Mouse (Mus musculus): Measurements from ENCODE around the gene Rps18. TPM values are rescaled to one million over a fixed set of nuclear protein-coding genes. Genes with fewer than 3 reads are reported as not detected.

Gene Rps18
- total and polyA plus RNA-seq, 3 experiments: 194 to 420 (median 364) TPM

- Histone ChIP-seq H3K27ac (peak overlapping the region; percentile 92), H3K36me3 (ENCODE audit: control insufficient read depth, insufficient read depth, low read length) (peaks cover 3% of the 10 kb centered on the region; the same call in 1 of the 2 replicates), H3K4me3 (peak overlapping the region; percentile 75), H3K79me2 (replicated peaks; ENCODE audit: control insufficient read depth, insufficient read depth, low read length) (no peaks in the 10 kb centered on the region), H3K4me1 (ENCODE audit: control insufficient read depth, insufficient read depth, low read length) (peaks cover 4% of the 10 kb centered on the region), H3K27me3 (ENCODE audit: control insufficient read depth, insufficient read depth, low read length) (no peaks in the 10 kb centered on the region), H3K9ac (ENCODE audit: low read depth, low read length) (peak overlapping the region; percentile 85)
- WGBS: under 1% methylated on average over 52 of the region's 52 CpGs
- intact Hi-C loops (cut with DNase I): loop anchor here (1.0 to 10.0 kb wide), 3 partner anchors 10 to 675 kb away; partner anchors contain the start of genes Ager, Pbx2 and Rgl2
- TF ChIP-seq EP300 (IDR thresholded peaks at IDR 0.05; ENCODE audit: insufficient read depth, low read depth, low read length) (peak; percentile 80; the same call in 1 of the 2 replicates), POLR2A (IDR thresholded peaks at IDR 0.05; ENCODE audit: insufficient read depth, low read depth, low read length) (peak; percentile 86), CTCF (IDR thresholded peaks at IDR 0.05) (peak; percentile 54)
- peak; percentile 85 to 91 for DNase-seq
Measured at GRCm38 (mm10) chr17:33919351-33920281, 36.2 kb downstream of the Rps18 start.

- H3K27me3 ChIP-seq (ENCODE audit: control insufficient read depth, insufficient read depth, low read length): no peaks in the 10 kb centered on the region
- H3K4me3 ChIP-seq: peak overlapping the region; percentile 75
- TF ChIP-seq CTCF (IDR thresholded peaks at IDR 0.05): no peak
- 0 out of 2 replicates have a peak, but pooled peaks have one; percentile 29 for TF ChIP-seq EP300 (IDR thresholded peaks at IDR 0.05; ENCODE audit: insufficient read depth, low read depth, low read length)
- TF ChIP-seq POLR2A (IDR thresholded peaks at IDR 0.05; ENCODE audit: insufficient read depth, low read depth, low read length): no peak
- no peaks in the 10 kb centered on the region for H3K79me2 ChIP-seq (replicated peaks; ENCODE audit: control insufficient read depth, insufficient read depth, low read length)
- intact Hi-C loops (cut with DNase I): no loop called here
- H3K4me1 ChIP-seq (ENCODE audit: control insufficient read depth, insufficient read depth, low read length): peaks cover 4% of the 10 kb centered on the region
- peak; percentile 66 to 68 for DNase-seq
- WGBS: 54% methylated on average over 37 of the region's 37 CpGs
- peaks cover 3% of the 10 kb centered on the region; the same call in 1 of the 2 replicates for H3K36me3 ChIP-seq (ENCODE audit: control insufficient read depth, insufficient read depth, low read length)
- peak overlapping the region; percentile 92 for H3K27ac ChIP-seq
- H3K9ac ChIP-seq (ENCODE audit: low read depth, low read length): 0 out of 2 replicates have a peak overlapping the region, but pooled peaks have one; percentile 85
Measured at GRCm38 (mm10) chr17:33918293-33919203, 37.3 kb downstream of the Rps18 start.

- no peak overlapping the region for H3K4me3 ChIP-seq
- no peak overlapping the region for H3K9ac ChIP-seq (ENCODE audit: low read depth, low read length)
- no peak overlapping the region for H3K27ac ChIP-seq
- H3K36me3 ChIP-seq (ENCODE audit: control insufficient read depth, insufficient read depth, low read length): peaks cover 3% of the 10 kb centered on the region; the same call in 1 of the 2 replicates
- no peaks in the 10 kb centered on the region for H3K79me2 ChIP-seq (replicated peaks; ENCODE audit: control insufficient read depth, insufficient read depth, low read length)
- intact Hi-C loops (cut with DNase I): no loop called here
- WGBS: 82% methylated on average over 18 of the region's 18 CpGs
- peaks cover 4% of the 10 kb centered on the region for H3K4me1 ChIP-seq (ENCODE audit: control insufficient read depth, insufficient read depth, low read length)
- H3K27me3 ChIP-seq (ENCODE audit: control insufficient read depth, insufficient read depth, low read length): no peaks in the 10 kb centered on the region
- TF ChIP-seq EP300 (IDR thresholded peaks at IDR 0.05; ENCODE audit: insufficient read depth, low read depth, low read length) (no peak), CTCF (IDR thresholded peaks at IDR 0.05) (no peak), POLR2A (IDR thresholded peaks at IDR 0.05; ENCODE audit: insufficient read depth, low read depth, low read length) (no peak)
- DNase-seq: peak in 1 of 2 experiments; percentile 24
Measured at GRCm38 (mm10) chr17:33917656-33918292, 38.0 kb downstream of the Rps18 start.

GRCm38 (mm10) chr17:33916847-33917655, 38.8 kb downstream of the Rps18 start:
- H3K4me3 ChIP-seq: peak overlapping the region; percentile 59; the same call in 1 of the 2 replicates
- H3K27me3 ChIP-seq (ENCODE audit: control insufficient read depth, insufficient read depth, low read length): no peaks in the 10 kb centered on the region
- 70% methylated on average over 31 of the region's 31 CpGs for WGBS
- DNase-seq: no peak
- intact Hi-C loops (cut with DNase I): no loop called here
- peaks cover 3% of the 10 kb centered on the region; the same call in 1 of the 2 replicates for H3K36me3 ChIP-seq (ENCODE audit: control insufficient read depth, insufficient read depth, low read length)
- no peak overlapping the region for H3K9ac ChIP-seq (ENCODE audit: low read depth, low read length)
- peaks cover 4% of the 10 kb centered on the region for H3K4me1 ChIP-seq (ENCODE audit: control insufficient read depth, insufficient read depth, low read length)
- peak overlapping the region; percentile 62; the same call in 1 of the 2 replicates for H3K27ac ChIP-seq
- no peak for TF ChIP-seq POLR2A (IDR thresholded peaks at IDR 0.05; ENCODE audit: insufficient read depth, low read depth, low read length)
- TF ChIP-seq EP300 (IDR thresholded peaks at IDR 0.05; ENCODE audit: insufficient read depth, low read depth, low read length): no peak
- TF ChIP-seq CTCF (IDR thresholded peaks at IDR 0.05): no peak
- H3K79me2 ChIP-seq (replicated peaks; ENCODE audit: control insufficient read depth, insufficient read depth, low read length): no peaks in the 10 kb centered on the region
